ENCODE assay signal across 16 mouse cellular contexts in the genomic region with DNA sequence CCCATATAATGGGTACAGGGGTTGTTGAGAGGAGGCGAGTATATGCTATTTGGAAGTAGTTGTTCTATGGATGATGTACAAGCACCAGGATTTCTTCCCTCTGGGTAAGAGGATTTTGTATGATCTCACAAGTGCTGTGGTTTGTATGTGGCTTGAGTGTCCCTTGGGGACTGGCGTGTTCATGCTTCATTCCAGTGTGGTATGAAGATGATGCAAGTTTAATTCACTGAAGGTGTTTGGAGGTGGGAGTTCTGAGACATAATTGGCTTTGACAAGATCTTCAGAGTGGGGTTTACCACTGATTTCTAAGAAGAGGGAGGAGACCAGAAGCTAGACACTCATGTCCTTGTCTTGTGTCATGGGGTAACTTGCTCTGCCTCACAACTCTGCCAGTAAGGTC.
"Had no signal": no experiment of that assay in that cellular context is flagged by ENCODE, and none has a peak within 500 bp of the region (broad histone marks: within the 10 kb centered on the region; RNA-seq: fewer than 3 reads in every experiment).

No protein-coding gene starts in this region.

- H3K27me3 ChIP-seq: midbrain, embryonic 12.5 days; neural tube, embryonic 12.5 days had no signal

- DNase-seq: lung, adult 18-20 months; lung, embryonic 14.5 days; lung, postnatal 10 days; lung, postnatal 4 days; midbrain, embryonic 14.5 days; right cerebral cortex, adult 18-20 months; right cerebral cortex, postnatal 25 days; right cerebral cortex, postnatal 4 days; spleen, adult 18-20 months; thymus, adult 18-20 months; thymus, postnatal 14 days; thymus, postnatal 36 days had no signal

- H3K36me3 ChIP-seq: midbrain, embryonic 10.5 days; midbrain, embryonic 12.5 days; neural tube, embryonic 12.5 days had no signal

- ATAC-seq: midbrain, embryonic 16.5 days had no signal

- H3K4me3 ChIP-seq: midbrain, embryonic 10.5 days; midbrain, embryonic 12.5 days; neural tube, embryonic 12.5 days had no signal

- H3K4me2 ChIP-seq: lung, embryonic 14.5 days; midbrain, embryonic 12.5 days; neural tube, embryonic 12.5 days had no signal
